Mouse (Mus musculus) kidney, embryonic 14.5 days (tissue): ENCODE results near the gene Cct8l1. TPM values are rescaled to one million over a fixed set of nuclear protein-coding genes. Genes with fewer than 3 reads are reported as not detected.

ENCODE experiments used
- ATAC-seq: fragments of 200-750 bp; cut with Nextera tagmentation; 2 replicates; pipeline ENCODE4 v1.8.0; 2017; ENCODE audit warnings: moderate number of reproducible peaks, mild to moderate bottlenecking, moderate TSS enrichment, moderate library complexity; ENCODE audit not compliant: low FRiP score, low TSS enrichment
- H3K27ac ChIP-seq: fragments of 300-500 bp; sonication (generic); 2 replicates; pipeline ENCODE4 v1.5.1; 2014; ENCODE audit warnings: low read depth, mild to moderate bottlenecking, low read length, moderate library complexity, mixed read lengths
- H3K27me3 ChIP-seq: fragments of 300-500 bp; sonication (generic); 2 replicates; pipeline ENCODE4 v1.6.1; 2014; ENCODE audit warnings: mild to moderate bottlenecking, low read length; ENCODE audit not compliant: control insufficient read depth, insufficient read depth
- H3K36me3 ChIP-seq: fragments of 300-500 bp; sonication (generic); 2 replicates; pipeline ENCODE4 v1.6.1; 2014; ENCODE audit warnings: low read length, mixed read lengths; ENCODE audit not compliant: control insufficient read depth, insufficient read depth
- H3K4me1 ChIP-seq: fragments of 300-500 bp; sonication (generic); 2 replicates; pipeline ENCODE4 v1.6.1; 2014; ENCODE audit warnings: low read length, mixed read lengths; ENCODE audit not compliant: control insufficient read depth, insufficient read depth
- H3K4me2 ChIP-seq: fragments of 300-500 bp; sonication (generic); replicated peaks from 2 replicates; pipeline ENCODE4 v1.6.1; 2014; ENCODE audit warnings: low read depth, mild to moderate bottlenecking, low read length
- H3K4me3 ChIP-seq: fragments of 300-500 bp; sonication (generic); 2 replicates; pipeline ENCODE4 v1.5.1; 2014; ENCODE audit warnings: mild to moderate bottlenecking, low read length
- H3K9ac ChIP-seq: fragments of 300-500 bp; sonication (generic); 2 replicates; pipeline ENCODE4 v1.6.1; 2014; ENCODE audit warnings: low read depth, mild to moderate bottlenecking, low read length, moderate library complexity
- H3K9me3 ChIP-seq: fragments of 300-500 bp; sonication (generic); 2 replicates; pipeline ENCODE4 v1.6.1; 2016; ENCODE audit warnings: low read length; ENCODE audit not compliant: control insufficient read depth
- WGBS: fragments of 180-500 bp; shearing (Covaris S2); extraction: QIAGEN DNeasy Blood & Tissue Kit; methylation state at CpG from one replicate; pipeline ENCODE4 v1.1.7; 2014; 5-methylcytosine and 5-hydroxymethylcytosine counted together
- polyA plus RNA-seq: library from polyadenylated mRNA; unstranded; fragments of >200 nt; fragmentation: Nextera tagmentation; extraction: Ambion mirVana; gene quantifications from 2 replicates; pipeline ENCODE4 v1.2.1, GENCODE M21; 2014

Cct8l1 gene
- polyA plus RNA-seq, 1 experiment from 2014 or later, result not detected

DNA sequence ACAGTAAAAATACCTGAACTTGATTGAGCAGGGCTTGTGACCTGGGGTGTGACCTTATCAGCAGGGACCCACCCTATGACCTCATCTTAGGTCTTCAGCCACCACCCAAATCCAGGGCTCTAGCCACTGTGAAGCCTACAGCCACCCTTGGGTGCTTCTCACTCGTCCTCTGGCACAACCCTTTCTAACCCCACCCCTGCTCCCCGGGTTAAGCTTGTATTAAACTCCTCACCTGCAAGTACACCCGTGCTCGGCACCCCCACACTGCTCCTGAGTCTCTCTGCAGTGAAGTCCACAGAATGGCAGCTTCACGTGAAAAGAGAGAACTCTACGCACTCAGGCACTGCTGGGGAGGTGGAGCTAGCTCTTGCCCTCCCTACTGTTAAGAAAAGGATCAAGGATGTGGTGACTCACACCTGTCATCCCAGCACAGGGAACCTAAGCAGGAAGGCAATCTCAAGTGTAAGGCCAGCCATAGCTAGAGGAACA lies 21.1 kb downstream of the Cct8l1 start:
- no peak overlapping the region for H3K27ac ChIP-seq
- no peaks in the 10 kb centered on the region for H3K36me3 ChIP-seq
- H3K27me3 ChIP-seq, result no peaks in the 10 kb centered on the region
- no peaks in the 10 kb centered on the region for H3K4me1 ChIP-seq
- H3K9ac ChIP-seq, result no peak overlapping the region
- H3K4me3 ChIP-seq, result no peak overlapping the region
- ATAC-seq, result no peak
- 0 out of 2 replicates have a peak, but pooled peaks cover 2% of the 10 kb centered on the region for H3K9me3 ChIP-seq
- H3K4me2 ChIP-seq, result no peak overlapping the region
- WGBS, result 45% methylated on average over 6 of the region's 6 CpGs

DNA sequence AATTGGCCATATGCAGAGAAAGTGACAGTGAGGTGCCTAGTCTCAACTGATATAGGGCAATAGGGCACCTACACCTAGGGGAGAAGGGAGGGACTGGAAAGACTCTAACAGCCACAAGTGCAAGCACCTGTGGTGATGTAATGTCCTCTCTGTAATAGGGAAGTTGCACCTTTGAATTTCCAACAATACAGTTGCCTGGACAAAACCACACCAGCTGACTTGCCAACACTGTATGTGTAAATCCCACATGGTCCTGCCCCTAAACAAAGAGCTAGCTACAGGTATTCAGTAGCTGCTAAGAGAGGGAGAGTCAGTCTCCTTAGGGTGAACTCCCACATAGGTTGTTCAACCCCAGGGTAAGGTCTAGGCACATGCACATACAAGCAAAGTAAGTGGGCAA lies 24.5 kb downstream of the Cct8l1 start:
- Histone ChIP-seq H3K4me2 (no peak overlapping the region), H3K4me3 (no peak overlapping the region), H3K27me3 (no peaks in the 10 kb centered on the region), H3K27ac (no peak overlapping the region), H3K36me3 (no peaks in the 10 kb centered on the region), H3K4me1 (no peaks in the 10 kb centered on the region), H3K9me3 (0 out of 2 replicates have a peak, but pooled peaks cover 2% of the 10 kb centered on the region), H3K9ac (no peak overlapping the region)
- ATAC-seq, result no peak

DNA sequence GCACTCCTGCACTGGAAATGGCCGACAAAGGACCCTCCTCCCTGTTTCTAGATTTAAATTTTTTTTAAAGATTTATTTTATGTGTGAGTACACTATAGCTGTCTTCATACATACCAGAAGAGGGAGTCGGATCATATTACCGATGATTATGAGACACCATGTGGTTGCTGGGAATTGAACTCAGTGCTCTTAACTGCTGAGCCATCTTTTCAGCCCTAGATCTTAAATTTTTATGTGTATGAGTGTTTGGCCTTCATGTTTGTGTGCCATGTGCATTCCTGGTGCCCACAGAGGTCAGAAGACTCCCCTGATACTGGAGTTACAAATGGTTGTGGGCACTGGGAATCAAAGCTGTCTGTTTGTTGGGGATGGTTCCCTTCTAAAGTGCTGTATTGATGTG lies 25.1 kb downstream of the Cct8l1 start:
- no peaks in the 10 kb centered on the region for H3K27me3 ChIP-seq
- H3K27ac ChIP-seq, result no peak overlapping the region
- ATAC-seq, result no peak
- 77% methylated on average over 3 of the region's 3 CpGs for WGBS
- no peaks in the 10 kb centered on the region for H3K36me3 ChIP-seq
- H3K9ac ChIP-seq, result no peak overlapping the region
- H3K4me3 ChIP-seq, result no peak overlapping the region
- no peaks in the 10 kb centered on the region for H3K4me1 ChIP-seq
- no peak overlapping the region for H3K4me2 ChIP-seq
- 0 out of 2 replicates have a peak, but pooled peaks cover 2% of the 10 kb centered on the region for H3K9me3 ChIP-seq

DNA sequence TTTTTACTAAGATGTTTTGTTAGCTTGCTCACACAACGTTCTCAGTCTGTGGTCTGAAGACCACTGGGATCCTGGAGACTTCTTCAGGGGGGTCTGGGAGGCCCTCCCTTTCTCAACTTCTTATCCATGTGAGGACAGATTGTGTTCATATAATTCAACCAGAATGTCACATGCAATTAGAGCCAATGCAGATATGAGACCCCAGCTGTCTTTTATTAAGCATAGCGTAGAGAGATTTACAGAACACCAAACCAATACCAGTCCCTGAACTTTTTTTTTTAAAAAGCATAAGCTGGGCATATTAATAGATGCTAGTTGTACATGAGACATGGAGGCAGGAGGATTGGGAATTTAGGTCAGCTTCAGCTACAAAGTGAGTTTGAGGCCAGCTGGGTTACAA lies 25.8 kb downstream of the Cct8l1 start:
- no peaks in the 10 kb centered on the region for H3K27me3 ChIP-seq
- H3K9ac ChIP-seq, result no peak overlapping the region
- ATAC-seq, result no peak
- 0 out of 2 replicates have a peak, but pooled peaks cover 2% of the 10 kb centered on the region for H3K9me3 ChIP-seq
- 76% methylated on average over 2 of the region's 2 CpGs for WGBS
- H3K4me3 ChIP-seq, result no peak overlapping the region
- H3K4me2 ChIP-seq, result no peak overlapping the region
- no peak overlapping the region for H3K27ac ChIP-seq
- no peaks in the 10 kb centered on the region for H3K36me3 ChIP-seq
- no peaks in the 10 kb centered on the region for H3K4me1 ChIP-seq

DNA sequence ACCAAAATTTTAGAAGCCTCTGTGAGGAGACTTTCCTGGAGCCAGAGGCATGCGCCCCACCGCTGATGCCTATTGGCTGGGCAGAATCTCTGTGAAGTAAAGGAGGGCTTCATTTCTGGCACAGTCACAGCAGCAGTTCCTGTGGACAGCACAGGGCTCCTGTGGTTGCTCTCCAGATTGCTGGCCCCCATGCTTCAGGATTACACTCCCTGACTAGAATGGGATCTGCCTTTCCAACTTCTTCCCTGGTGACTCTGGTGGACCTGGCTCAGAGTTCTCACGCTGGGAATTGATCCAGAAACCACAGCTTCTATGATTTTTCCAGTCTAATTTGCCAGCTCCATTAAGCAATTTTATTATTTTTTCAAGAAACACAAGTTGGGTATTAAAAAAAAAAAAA lies 28.2 kb downstream of the Cct8l1 start:
- Histone ChIP-seq H3K9ac (no peak overlapping the region), H3K27ac (no peak overlapping the region), H3K4me2 (no peak overlapping the region), H3K36me3 (no peaks in the 10 kb centered on the region), H3K4me3 (no peak overlapping the region), H3K9me3 (no peaks in the 10 kb centered on the region), H3K4me1 (no peaks in the 10 kb centered on the region), H3K27me3 (no peaks in the 10 kb centered on the region)
- ATAC-seq, result no peak
- WGBS, result 83% methylated on average over 3 of the region's 3 CpGs

DNA sequence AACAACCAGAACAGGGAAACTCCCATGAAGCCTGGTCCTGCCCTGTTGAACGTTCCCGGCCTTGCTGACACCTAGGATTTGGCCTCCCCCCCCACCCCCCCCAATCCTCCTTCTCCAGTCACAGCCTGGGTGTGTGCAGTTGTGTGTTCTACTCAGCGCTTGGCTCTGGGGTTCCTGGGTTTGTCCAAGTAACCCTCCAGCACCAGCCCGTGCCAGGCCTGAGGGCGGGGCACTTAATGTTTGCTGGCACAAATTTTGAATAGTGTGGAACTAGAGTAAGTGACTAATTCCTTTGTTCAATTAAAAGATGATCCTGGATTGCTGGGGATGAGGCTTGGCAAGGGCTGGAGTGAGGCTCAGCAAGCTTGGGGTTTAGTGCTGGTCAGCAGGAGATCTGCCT lies 28.7 kb downstream of the Cct8l1 start:
- Histone ChIP-seq H3K4me2 (no peak overlapping the region), H3K27ac (no peak overlapping the region), H3K36me3 (no peaks in the 10 kb centered on the region), H3K27me3 (no peaks in the 10 kb centered on the region), H3K4me3 (no peak overlapping the region), H3K9me3 (no peaks in the 10 kb centered on the region), H3K9ac (no peak overlapping the region), H3K4me1 (no peaks in the 10 kb centered on the region)
- WGBS, result 89% methylated on average over 5 of the region's 5 CpGs
- ATAC-seq, result no peak

DNA sequence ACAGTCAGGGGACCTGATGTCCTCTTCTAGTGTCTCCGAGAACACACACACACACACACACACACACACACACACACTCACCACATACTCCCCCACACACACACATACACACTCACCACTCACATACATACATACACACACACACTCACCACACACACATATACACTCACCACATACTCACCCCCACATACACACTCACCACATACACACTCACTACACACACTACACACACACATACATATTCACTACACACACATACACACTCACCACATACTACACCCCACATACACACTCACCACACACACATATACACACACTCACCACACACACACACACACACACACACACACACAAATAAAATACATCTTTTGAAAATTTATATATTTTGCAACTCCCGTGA lies 31.0 kb downstream of the Cct8l1 start:
- 100% methylated on average over 1 of the region's 2 CpGs for WGBS
- Histone ChIP-seq H3K4me3 (no peak overlapping the region), H3K4me2 (no peak overlapping the region), H3K36me3 (no peaks in the 10 kb centered on the region), H3K27ac (no peak overlapping the region), H3K27me3 (no peaks in the 10 kb centered on the region), H3K4me1 (no peaks in the 10 kb centered on the region), H3K9ac (no peak overlapping the region), H3K9me3 (no peaks in the 10 kb centered on the region)
- ATAC-seq, result no peak

DNA sequence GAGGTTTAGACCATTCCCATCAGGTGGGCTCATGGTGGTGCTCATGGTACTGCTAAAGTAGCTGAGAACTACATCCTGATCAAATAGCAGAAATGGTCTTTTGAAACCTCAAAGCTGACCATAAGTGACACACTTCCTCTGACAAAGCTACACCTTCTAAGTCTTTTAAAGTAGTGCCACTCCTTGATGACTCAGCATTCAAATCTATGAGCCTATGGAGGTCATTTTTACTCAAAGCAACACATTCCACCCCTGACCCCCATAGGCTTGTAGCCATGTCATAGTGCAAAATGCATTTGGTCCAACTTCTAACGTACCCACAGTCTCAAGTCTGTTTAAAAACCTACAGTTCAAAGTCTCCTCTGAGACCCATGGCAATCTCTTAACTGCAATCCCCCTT lies 35.0 kb downstream of the Cct8l1 start:
- ATAC-seq, result no peak
- WGBS, result 80% methylated on average over 1 of the region's 1 CpGs
- Histone ChIP-seq H3K27me3 (no peaks in the 10 kb centered on the region), H3K4me1 (no peaks in the 10 kb centered on the region), H3K27ac (no peak overlapping the region), H3K9ac (no peak overlapping the region), H3K36me3 (no peaks in the 10 kb centered on the region), H3K4me3 (no peak overlapping the region), H3K4me2 (no peak overlapping the region), H3K9me3 (no peaks in the 10 kb centered on the region)

DNA sequence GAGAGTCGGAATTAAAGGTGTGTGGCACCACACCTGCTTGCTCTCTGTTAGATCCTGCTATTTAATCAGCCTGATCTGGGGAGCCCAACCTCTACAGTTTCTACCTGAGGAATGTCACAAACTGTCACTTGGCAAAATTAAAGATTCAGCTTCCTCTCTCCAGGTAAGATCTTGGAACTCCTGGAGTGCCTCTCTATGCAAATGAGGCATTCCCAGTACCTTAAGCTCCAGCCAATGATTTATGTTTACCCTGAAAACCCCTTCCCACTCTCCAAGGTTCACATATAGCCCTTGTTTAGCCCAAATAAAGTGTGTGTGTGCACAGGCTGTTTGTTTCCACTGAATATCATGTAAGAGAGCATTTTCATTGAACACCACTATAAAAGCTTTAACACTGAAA lies 38.3 kb downstream of the Cct8l1 start:
- H3K36me3 ChIP-seq, result no peaks in the 10 kb centered on the region
- H3K4me3 ChIP-seq, result no peak overlapping the region
- no peak overlapping the region for H3K4me2 ChIP-seq
- no peaks in the 10 kb centered on the region for H3K4me1 ChIP-seq
- H3K9me3 ChIP-seq, result no peaks in the 10 kb centered on the region
- no peak overlapping the region for H3K27ac ChIP-seq
- ATAC-seq, result no peak
- H3K9ac ChIP-seq, result no peak overlapping the region
- no peaks in the 10 kb centered on the region for H3K27me3 ChIP-seq
- WGBS, result 84% methylated on average over 1 of the region's 1 CpGs

DNA sequence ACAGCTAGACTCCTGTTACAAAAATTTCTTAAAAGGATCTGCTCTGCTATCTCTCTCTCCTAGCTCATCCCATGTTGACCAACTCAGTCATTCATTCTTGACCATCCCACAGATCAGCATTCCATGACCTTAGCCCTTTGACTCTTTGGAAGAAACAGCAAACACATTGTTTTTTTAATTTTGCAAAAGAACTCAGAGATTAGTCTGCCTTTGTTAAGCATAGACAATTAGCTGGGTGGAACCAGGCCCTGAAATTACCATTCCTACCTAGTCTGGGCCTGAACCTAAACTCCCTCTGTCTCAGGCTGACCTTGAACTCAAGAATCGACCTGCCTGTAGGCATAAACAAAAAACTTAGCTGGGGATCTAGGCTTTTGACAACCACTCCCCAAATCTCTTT lies 38.8 kb downstream of the Cct8l1 start:
- no peak overlapping the region for H3K4me2 ChIP-seq
- no peak overlapping the region for H3K4me3 ChIP-seq
- H3K9ac ChIP-seq, result no peak overlapping the region
- ATAC-seq, result no peak
- no peak overlapping the region for H3K27ac ChIP-seq
- 47% methylated on average over 1 of the region's 1 CpGs for WGBS
- no peaks in the 10 kb centered on the region for H3K4me1 ChIP-seq
- no peaks in the 10 kb centered on the region for H3K27me3 ChIP-seq
- H3K36me3 ChIP-seq, result no peaks in the 10 kb centered on the region
- H3K9me3 ChIP-seq, result no peaks in the 10 kb centered on the region
